Mouse (Mus musculus): ENCODE measurements around the gene Ybx2.

DNA sequence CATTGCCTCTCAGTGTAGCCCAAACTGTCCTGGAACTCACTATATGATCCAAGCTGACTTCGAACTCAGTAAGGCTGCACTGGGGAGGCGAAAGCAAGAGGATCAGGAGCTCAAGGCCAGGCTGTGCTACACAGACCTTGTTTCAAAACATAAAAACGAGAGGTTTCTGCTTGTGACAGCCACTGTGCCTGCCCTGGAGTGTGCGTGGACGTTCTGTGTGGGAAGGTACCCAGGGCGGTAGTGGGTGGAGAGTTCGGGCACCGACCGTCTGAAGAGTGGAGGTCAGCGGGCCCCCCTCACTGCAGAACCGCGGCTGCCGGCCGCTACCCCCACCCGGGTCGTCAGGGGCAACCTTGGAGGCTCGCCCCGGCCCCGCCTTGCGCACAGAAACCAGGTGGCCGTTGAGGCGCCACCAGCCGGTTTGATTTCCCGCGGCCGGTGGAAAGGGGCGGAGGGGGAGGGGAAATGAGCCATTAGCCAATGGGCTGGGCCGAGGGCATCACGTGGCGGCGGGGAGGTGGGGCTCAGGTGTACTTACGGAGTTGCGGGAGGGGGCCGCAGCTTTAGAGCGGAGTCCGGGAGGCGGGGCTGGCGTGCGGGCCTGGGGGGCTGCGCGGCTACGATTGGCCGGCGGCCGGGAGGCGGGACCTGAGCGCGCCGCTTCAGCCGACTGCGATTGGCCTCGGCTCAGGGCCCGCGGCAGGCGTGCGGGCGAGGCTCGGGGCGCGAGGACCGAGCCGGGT is at the start of gene Ybx2:
- TF ChIP-seq POLR2A (IDR thresholded peaks at IDR 0.05; ENCODE audit: extremely low read depth, insufficient read depth, low read length), result no peak
- no peak for TF ChIP-seq CTCF (IDR thresholded peaks at IDR 0.05; ENCODE audit: extremely low read depth, insufficient read depth, low read length)
